Mouse (Mus musculus): ENCODE data around the gene Tmem200a.
"Not testable (repeated sequence)": the region's sequence is repeated elsewhere in the genome, so short reads cannot be mapped to it uniquely, and the experiment has no call there.

Tmem200a gene

GRCm38 (mm10) chr10:25962863-25963262, 116.0 kb downstream of the Tmem200a start:
- no peak for DNase-seq

- DNase-seq = no peak
These were observed 117.8 kb downstream of the Tmem200a start for GRCm38 (mm10) chr10:25961066-25961465.

DNA sequence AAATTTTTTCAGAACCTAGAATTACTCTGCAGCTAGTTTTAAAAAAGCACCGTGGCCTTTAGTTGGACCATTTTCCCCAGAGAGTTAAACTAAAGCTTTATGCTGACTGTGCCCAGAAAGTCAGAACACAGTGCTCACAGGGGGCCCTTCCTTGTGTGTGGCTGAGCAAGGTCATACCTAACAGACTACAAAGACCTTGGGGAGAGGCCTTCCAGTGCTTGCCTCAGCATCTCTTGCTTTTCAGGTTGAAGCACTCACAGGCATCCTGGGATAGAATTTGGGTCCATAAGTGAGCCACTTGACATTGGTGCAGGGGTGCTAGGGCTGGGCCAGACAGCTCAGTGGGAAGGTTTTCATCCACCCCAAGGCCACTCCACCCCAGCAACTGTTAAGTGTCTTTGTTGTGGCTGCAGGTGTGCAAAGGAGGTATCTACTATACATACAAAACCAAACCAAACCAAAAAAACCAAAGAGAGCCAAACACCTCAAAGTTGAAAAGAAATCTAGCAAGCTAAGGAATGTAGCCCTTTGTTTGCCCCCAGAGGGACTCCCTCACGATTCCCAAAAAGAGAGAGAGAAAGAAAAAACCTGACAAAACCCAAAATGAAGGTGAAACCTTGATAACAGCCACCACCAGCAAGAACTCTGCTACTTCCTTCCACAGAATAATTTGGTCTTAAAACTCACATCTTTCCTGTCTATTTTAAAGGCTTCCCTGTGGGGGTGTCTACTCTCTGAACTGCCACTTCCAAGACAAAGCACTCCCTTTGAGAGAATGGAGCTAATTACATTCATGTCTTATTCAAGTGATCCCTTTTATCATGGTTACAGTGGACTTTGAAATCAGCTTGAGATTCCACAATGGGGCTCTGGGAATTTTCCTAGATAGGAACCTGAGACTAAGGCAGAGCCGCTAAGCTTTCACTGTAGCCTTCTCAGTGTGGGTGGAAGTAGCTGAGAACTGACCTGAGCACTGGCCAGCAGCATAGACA, 119.8 kb downstream of the Tmem200a start:
- DNase-seq = no peak

- DNase-seq = no peak
These were observed 124.1 kb downstream of the Tmem200a start for GRCm38 (mm10) chr10:25954641-25955228.

- DNase-seq = no peak
These were observed 126.0 kb downstream of the Tmem200a start for GRCm38 (mm10) chr10:25952838-25953237.

DNA sequence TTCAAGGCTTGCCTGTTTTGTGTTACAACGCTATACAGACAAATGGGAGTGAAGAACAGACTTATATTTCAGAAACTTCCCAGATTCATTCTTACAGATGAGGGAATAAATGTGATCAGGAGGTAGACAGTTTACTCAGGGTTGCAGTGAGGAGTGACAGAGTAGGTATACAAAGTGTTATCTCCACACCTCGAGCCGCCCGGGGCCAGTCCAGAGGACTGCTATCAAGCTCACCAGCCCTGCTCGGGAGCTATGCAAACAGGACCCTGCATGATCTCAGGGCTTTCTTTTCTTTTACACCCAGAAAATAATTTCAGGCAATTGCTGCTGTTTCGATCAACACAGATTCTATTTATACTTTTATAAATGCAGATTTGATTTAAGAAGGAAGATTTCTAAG, 126.7 kb downstream of the Tmem200a start:
- DNase-seq = no peak

- no peak for DNase-seq
These were observed 133.0 kb downstream of the Tmem200a start for GRCm38 (mm10) chr10:25945866-25946265.

GRCm38 (mm10) chr10:25944641-25945040, 134.2 kb downstream of the Tmem200a start:
- no peak for DNase-seq

- DNase-seq = no peak
These were observed 147.1 kb downstream of the Tmem200a start for GRCm38 (mm10) chr10:25931796-25932195.

DNA sequence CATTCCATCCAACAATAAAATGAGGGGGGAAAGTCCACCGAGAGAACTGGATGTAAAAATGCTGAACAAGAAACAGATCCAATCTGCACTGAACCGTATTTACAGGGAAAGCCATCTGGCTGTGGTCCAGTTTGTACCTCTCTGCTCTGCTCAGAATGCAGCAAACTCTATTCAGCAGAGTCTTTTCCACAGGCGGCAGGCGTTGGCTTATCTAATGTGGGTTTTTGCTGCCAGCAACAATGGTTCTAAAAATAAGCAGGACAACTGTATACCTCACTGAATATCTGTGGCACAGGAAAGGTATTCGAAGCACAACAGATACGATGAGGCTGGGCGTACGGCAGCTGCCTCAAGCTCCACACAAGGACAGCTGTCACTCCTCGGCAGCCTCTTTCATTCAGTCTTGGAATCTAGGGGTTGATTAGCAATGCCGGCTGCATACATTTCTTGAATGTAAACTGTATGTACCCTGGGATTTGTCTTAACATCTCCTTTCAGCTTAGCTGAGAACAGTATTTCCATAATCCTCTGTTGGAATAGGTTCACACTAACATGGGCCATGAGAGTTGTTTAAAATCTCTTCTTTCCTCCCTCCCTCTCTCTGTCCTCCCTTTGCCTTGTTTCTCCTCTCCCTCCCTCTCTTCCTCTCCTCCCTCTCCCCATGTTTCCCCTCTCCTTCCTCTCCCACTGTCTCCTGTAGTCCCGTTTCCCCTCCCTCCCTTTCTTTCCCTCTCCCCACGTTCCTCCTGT, 149.3 kb downstream of the Tmem200a start:
- DNase-seq = peak; percentile 51

DNA sequence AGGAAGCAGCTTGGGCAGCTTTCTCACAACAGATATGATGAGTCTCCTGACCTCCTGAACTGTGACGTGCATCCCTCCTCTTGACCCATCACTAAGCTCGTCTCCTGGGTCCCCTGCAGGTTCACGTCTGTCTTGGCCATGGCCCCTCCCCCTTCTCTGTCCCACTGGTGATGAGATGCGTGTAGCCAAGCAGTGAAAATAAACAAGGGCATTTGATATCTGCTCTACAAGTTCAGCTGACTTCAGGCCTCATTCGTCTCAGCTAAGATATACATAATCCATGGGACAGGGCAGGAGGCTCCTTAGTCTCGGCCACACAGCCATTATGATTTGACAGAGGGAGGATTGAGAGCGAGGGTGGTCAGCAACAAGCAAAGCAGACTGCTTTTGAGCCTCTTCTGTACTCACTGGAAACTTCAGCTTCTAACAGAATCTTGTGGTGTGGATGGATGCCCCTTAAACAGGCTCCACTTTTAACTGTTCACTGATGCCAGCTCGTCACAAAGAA, 149.9 kb downstream of the Tmem200a start:
- no peak for DNase-seq

DNA sequence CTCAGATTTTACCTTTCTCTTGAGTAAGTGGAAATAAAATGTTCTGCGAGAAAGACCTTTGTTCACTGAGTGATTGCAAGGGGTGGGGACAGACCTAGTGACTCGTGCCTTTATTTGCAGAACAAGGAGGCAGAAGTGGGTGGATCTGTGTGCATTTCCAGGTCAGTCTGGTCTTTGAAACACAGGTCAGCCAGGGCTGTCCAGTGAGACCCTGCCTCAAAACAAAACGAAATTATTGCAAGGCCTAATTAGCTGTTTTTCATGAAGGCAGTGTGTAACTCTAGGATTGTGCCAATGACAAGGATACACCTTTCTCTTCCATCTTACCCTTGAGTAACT, 150.4 kb downstream of the Tmem200a start:
- no peak for DNase-seq

DNA sequence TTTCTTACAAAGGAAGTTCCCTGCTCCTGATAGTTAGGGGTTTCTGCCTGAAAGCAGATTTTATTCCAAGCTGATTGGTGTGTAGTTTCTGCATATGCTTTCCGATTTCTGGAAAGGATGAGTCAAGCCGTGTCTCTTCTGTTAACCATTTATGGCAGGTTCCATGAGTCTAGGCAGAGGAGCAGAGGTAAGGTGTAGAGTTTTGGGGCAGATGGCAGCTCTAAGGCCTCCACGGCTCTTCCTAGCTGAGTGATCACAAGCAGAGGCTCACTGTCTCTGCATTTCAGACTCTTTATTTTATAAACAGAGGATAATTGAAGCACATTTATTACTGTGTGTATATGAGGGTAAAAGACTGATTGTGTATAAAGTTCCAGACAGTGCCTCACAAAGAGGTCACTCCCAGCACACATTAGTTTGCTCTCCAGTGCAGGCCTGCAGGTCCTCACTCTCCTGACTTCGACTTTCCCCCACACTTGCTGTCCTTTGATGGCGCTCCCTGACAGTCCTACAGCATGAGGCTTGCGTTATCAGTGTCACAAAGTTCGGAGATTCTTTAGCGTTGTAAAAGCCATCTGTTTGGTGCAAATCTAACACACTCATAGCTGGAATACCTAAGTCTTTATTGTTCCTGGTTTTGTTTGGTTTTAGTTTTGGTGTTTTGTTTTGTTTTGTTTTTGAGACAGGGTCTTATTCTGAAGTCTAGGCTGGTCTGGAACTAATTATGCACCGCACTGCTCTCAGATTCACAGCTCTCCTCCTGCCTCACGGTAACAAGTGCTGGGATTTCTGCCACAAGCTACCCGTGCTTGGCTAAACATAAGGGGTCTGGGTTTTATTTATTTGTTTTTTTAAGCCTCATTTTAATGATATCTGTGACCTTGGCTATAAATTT, 151.1 kb downstream of the Tmem200a start:
- no peak for DNase-seq

GRCm38 (mm10) chr10:25920640-25921278, 158.1 kb downstream of the Tmem200a start:
- DNase-seq = no peak

DNA sequence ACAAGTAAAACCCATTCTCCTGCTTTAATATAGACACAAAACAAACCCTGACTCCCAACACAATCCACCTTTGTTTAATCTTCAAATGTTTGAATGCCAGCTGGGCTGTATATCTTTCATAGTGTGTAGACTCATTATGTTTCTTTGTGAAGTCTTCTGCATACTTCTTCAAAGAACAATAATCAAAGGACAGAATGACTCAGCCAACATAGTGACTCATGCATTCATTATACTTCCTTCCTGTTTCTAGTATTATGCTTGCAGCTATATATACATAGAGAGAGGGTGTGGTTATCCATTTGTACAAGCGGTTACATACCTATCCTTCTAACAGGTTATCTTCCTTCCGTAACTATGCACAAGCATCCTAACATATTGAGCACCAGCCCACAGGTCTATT, 160.7 kb downstream of the Tmem200a start:
- DNase-seq = no peak

- no peak for DNase-seq
These were observed 168.6 kb downstream of the Tmem200a start for GRCm38 (mm10) chr10:25910270-25910669.

DNA sequence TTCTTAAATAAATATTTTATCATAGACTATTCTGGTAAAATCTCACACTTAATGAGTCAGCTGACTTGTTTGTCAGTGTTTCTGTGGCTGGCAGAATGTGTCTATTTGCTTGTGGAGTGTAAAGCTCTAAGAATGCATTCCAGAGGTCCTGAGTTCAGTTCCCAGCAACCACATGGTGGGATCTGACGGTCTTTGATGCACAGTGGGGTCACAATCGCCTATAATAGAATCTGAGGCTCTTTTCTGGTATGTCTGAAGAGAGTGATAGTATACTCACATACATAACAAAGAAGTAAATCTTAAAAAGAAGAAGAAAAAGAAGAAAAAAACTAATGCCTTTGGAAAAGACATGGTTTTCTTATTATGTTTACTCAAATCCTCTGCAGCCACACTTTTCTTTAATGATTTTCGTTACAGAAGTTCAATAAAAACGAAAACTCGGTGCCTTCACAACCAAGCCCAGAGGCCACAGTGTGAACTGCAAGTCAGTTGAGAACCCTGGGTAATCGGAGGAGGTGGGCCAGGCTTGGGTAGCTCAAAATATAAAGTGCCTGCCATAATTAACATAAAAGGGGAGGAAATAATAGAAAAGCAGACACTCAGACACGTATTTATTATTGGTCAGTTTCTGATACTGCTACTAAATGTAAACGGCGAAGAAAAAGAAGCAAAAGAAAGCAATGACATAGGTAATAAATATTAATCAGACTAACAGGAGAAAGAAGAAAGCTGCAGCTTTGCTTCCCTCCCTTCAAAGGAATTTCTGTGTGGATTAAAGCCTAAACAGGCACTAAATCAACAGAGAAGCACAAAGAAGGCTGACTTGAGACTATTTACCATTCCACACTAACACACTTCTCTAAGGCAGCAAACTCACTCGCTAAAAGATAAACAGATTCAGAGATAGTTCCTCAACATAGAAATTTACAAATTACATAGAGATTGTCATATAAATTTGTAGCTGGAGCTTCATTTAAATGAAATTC, 170.5 kb downstream of the Tmem200a start:
- DNase-seq = no peak

- not testable (repeated sequence) for DNase-seq
These were observed 184.7 kb downstream of the Tmem200a start for GRCm38 (mm10) chr10:25894126-25894525.

DNA sequence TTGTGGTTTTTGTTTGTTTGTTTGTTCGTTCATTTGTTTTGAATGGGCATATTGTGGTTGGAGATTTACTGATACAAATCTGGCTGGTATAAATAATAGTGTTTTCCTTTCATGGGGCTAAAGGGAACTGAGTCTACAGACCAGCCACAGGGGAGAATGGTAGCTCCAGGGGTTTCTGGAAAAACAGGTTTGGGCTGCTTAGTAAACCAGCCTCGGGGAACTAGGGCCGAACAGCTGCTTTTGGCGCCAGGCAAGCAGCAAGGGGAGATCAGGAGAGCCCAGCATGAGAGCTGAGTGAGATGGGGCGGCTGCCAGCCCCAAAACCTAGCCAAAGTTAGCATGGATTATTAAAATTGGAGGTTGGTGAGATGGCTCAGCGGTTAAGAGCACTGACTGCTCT, 191.6 kb downstream of the Tmem200a start:
- no peak for DNase-seq

DNA sequence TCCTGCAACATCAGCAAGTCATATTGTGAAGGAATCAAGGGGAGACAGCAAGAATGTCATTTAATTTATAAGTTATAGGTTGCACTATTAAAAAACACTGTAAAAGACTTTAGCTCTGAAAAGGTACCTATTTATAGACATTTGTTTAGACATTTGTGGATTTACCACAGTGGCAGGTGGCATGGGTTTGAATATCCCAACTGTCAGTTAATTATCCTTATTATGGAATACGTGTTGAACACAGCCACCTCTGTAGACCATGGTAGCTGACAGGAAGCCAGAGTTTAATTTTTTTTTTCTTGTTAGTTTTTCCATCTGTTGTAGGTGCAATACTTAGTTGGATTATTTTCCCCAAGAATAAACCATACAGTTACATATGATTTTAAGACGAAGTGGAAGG, 194.3 kb downstream of the Tmem200a start:
- no peak for DNase-seq

DNA sequence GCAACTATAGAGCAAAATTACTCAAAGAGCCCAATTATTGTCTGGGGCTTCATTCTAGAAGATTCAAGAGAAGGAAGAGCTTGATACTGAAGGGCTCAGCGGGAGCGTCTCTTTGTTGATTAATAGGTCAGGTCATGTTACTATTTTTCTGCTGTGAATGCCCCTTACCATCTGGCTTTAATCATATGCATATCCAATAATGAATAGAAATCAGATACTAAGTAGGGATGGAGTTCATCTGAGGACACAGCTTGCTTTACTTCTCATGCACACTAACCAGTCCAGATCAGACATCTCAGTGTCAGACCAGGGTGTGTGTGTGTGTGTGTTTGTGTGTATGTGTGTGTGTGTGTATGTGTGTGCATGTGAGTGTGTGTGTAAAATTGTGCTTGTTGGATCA, 201.1 kb downstream of the Tmem200a start:
- no peak for DNase-seq
